Mouse (Mus musculus) layer of hippocampus, adult 9-10 months (tissue): ENCODE data around the gene a.
A peak's percentile ranks its signal among the peaks of the same experiment; 100 is the strongest.

Experiments used
- DNase-seq: peaks from one replicate; pipeline ENCODE4 v3.0.0; 2022; ENCODE audit warnings: low spot score

a gene

GRCm38 (mm10) chr2:154782856-154783650 is 8.1 kb upstream of the a start:
- DNase-seq: no peak

- no peak for DNase-seq
Observed at GRCm38 (mm10) chr2:154785284-154785683, 5.9 kb upstream of the a start.

- DNase-seq: no peak
Observed at GRCm38 (mm10) chr2:154786187-154786586, 5.0 kb upstream of the a start.

- DNase-seq: no peak
Observed at GRCm38 (mm10) chr2:154786776-154787175, 4.4 kb upstream of the a start.

GRCm38 (mm10) chr2:154789381-154789780 is 1.8 kb upstream of the a start:
- no peak for DNase-seq

GRCm38 (mm10) chr2:154789977-154790655 is 1.1 kb upstream of the a start:
- no peak for DNase-seq

- no peak for DNase-seq
Observed at GRCm38 (mm10) chr2:154791661-154792642, 750 bp downstream of the a start.

- no peak for DNase-seq
Observed at GRCm38 (mm10) chr2:154803372-154803771, 12.2 kb downstream of the a start.

GRCm38 (mm10) chr2:154803845-154804244 is 12.6 kb downstream of the a start:
- DNase-seq: no peak

- DNase-seq: no peak
Observed at GRCm38 (mm10) chr2:154807689-154808088, 16.5 kb downstream of the a start.

- DNase-seq: no peak
Observed at GRCm38 (mm10) chr2:154809107-154809762, 18.0 kb downstream of the a start.

GRCm38 (mm10) chr2:154810821-154811220 is 19.6 kb downstream of the a start:
- DNase-seq: no peak

GRCm38 (mm10) chr2:154813426-154813825 is 22.2 kb downstream of the a start:
- DNase-seq: no peak

GRCm38 (mm10) chr2:154817089-154817488 is 25.9 kb downstream of the a start:
- DNase-seq: no peak

- peak; percentile 37 for DNase-seq
Observed at GRCm38 (mm10) chr2:154817788-154818187, 26.6 kb downstream of the a start.

GRCm38 (mm10) chr2:154818599-154818998 is 27.4 kb downstream of the a start:
- DNase-seq: no peak

GRCm38 (mm10) chr2:154820346-154820745 is 29.1 kb downstream of the a start:
- DNase-seq: no peak

- DNase-seq: no peak
Observed at GRCm38 (mm10) chr2:154826054-154826538, 34.9 kb downstream of the a start.

GRCm38 (mm10) chr2:154827521-154827920 is 36.3 kb downstream of the a start:
- no peak for DNase-seq

GRCm38 (mm10) chr2:154832471-154832870 is 41.3 kb downstream of the a start:
- DNase-seq: no peak

- no peak for DNase-seq
Observed at GRCm38 (mm10) chr2:154834149-154834865, 43.1 kb downstream of the a start.
